Mouse (Mus musculus): ENCODE measurements around the gene Ppp2r5d. TPM values are rescaled to one million over a fixed set of nuclear protein-coding genes. Genes with fewer than 3 reads are reported as not detected.

The Ppp2r5d gene
- total and polyA plus RNA-seq, 2 experiments from 2014 or later, result 94.1 to 128 TPM

GRCm38 (mm10) chr17:46698515-46698914, 6.4 kb downstream of the Ppp2r5d start:
- no peak overlapping the region for H3K4me2 ChIP-seq (ENCODE audit: low read depth, low read length, poor library complexity, severe bottlenecking)
- no peaks in the 10 kb centered on the region for H3K9me3 ChIP-seq (ENCODE audit: low read length)
- TF ChIP-seq CTCF (IDR thresholded peaks at IDR 0.05), result no peak
- no peak for DNase-seq (ENCODE audit: low spot score)
- ATAC-seq (ENCODE audit: low FRiP score), result no peak
- H3K27me3 ChIP-seq (ENCODE audit: insufficient read depth, low read length), result no peaks in the 10 kb centered on the region
- no peak overlapping the region for H3K4me3 ChIP-seq (ENCODE audit: low read depth, low read length)
- no peak overlapping the region for H3K9ac ChIP-seq (replicated peaks; ENCODE audit: low read length, poor library complexity, severe bottlenecking)
- 90% methylated on average over 6 of the region's 6 CpGs for WGBS
- peaks cover 10% of the 10 kb centered on the region for H3K4me1 ChIP-seq (ENCODE audit: insufficient read depth, low read length)
- peaks cover 18% of the 10 kb centered on the region for H3K36me3 ChIP-seq (ENCODE audit: insufficient read depth, low read length)
- H3K27ac ChIP-seq (ENCODE audit: low read depth, low read length), result no peak overlapping the region

DNA sequence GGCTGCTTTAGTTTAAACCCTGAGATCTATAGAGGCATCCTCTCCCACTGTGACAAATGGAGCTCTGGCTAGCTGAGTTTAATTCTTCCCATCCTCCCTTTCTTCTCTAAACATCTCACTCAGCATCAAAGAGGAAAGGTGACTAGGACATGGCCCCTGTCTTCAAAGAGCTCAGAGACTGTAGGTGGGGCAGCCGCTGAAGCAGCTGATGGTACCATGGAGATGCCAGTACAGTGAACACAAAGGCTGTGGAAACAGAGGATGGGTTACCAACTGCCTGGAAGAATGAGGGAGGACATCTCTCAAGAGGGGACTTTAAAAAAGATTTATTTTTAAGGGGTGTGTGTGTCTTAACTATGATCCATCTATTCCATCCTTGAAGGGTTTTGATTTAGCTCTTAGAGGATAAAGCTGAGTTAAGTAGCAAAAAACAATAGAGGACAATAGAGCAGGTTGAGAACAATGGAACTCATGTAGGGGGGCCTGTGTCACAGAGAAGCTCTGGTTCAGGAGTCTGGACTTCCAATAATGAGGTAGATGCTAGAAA, 10.3 kb downstream of the Ppp2r5d start:
- no peak overlapping the region for H3K4me2 ChIP-seq (ENCODE audit: low read depth, low read length, poor library complexity, severe bottlenecking)
- no peaks in the 10 kb centered on the region for H3K4me1 ChIP-seq (ENCODE audit: insufficient read depth, low read length)
- no peaks in the 10 kb centered on the region for H3K27me3 ChIP-seq (ENCODE audit: insufficient read depth, low read length)
- no peak overlapping the region for H3K4me3 ChIP-seq (ENCODE audit: low read depth, low read length)
- no peak for ATAC-seq (ENCODE audit: low FRiP score)
- peaks cover 14% of the 10 kb centered on the region for H3K36me3 ChIP-seq (ENCODE audit: insufficient read depth, low read length)
- no peaks in the 10 kb centered on the region for H3K9me3 ChIP-seq (ENCODE audit: low read length)
- no peak overlapping the region for H3K27ac ChIP-seq (ENCODE audit: low read depth, low read length)
- DNase-seq (ENCODE audit: low spot score), result no peak
- 56% methylated on average over 1 of the region's 1 CpGs for WGBS
- no peak for TF ChIP-seq CTCF (IDR thresholded peaks at IDR 0.05)
- H3K9ac ChIP-seq (replicated peaks; ENCODE audit: low read length, poor library complexity, severe bottlenecking), result no peak overlapping the region

DNA sequence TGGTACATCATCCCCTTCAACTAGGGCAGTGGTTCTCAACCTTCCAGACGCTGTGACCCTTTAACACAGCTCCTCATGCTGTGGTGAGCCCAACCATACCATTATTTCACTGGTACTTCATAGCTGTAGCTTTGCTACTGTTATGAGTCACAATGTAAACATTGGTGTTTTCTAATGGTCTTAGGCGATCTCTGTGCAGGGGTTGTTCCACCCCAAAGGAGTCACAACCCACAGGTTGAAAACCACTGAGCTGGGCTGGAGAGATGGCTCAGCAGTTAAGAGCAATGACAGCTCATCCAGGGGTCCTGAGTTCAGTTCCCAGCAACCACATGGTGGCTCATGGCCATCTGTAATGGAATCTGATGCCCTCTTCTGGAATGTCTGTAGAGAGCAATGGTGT, 13.5 kb downstream of the Ppp2r5d start:
- Histone ChIP-seq H3K27me3 (ENCODE audit: insufficient read depth, low read length) (no peaks in the 10 kb centered on the region), H3K4me1 (ENCODE audit: insufficient read depth, low read length) (no peaks in the 10 kb centered on the region), H3K36me3 (ENCODE audit: insufficient read depth, low read length) (peaks cover 6% of the 10 kb centered on the region), H3K4me2 (ENCODE audit: low read depth, low read length, poor library complexity, severe bottlenecking) (no peak overlapping the region), H3K27ac (ENCODE audit: low read depth, low read length) (no peak overlapping the region), H3K4me3 (ENCODE audit: low read depth, low read length) (no peak overlapping the region), H3K9ac (replicated peaks; ENCODE audit: low read length, poor library complexity, severe bottlenecking) (no peak overlapping the region), H3K9me3 (ENCODE audit: low read length) (no peaks in the 10 kb centered on the region)
- WGBS, result 90% methylated on average over 2 of the region's 2 CpGs
- 0 out of 2 replicates have a peak, but pooled peaks have one; percentile 4 for TF ChIP-seq CTCF (IDR thresholded peaks at IDR 0.05)
- no peak for ATAC-seq (ENCODE audit: low FRiP score)
- DNase-seq (ENCODE audit: low spot score), result no peak

GRCm38 (mm10) chr17:46690665-46691064, 14.2 kb downstream of the Ppp2r5d start:
- Histone ChIP-seq H3K27ac (ENCODE audit: low read depth, low read length) (no peak overlapping the region), H3K36me3 (ENCODE audit: insufficient read depth, low read length) (peaks cover 14% of the 10 kb centered on the region), H3K4me3 (ENCODE audit: low read depth, low read length) (no peak overlapping the region), H3K4me2 (ENCODE audit: low read depth, low read length, poor library complexity, severe bottlenecking) (no peak overlapping the region), H3K27me3 (ENCODE audit: insufficient read depth, low read length) (no peaks in the 10 kb centered on the region), H3K9me3 (ENCODE audit: low read length) (no peaks in the 10 kb centered on the region), H3K4me1 (ENCODE audit: insufficient read depth, low read length) (no peaks in the 10 kb centered on the region), H3K9ac (replicated peaks; ENCODE audit: low read length, poor library complexity, severe bottlenecking) (no peak overlapping the region)
- no peak for TF ChIP-seq CTCF (IDR thresholded peaks at IDR 0.05)
- WGBS, result 94% methylated on average over 12 of the region's 12 CpGs
- DNase-seq (ENCODE audit: low spot score) (no peak), ATAC-seq (ENCODE audit: low FRiP score) (no peak)

- WGBS, result 97% methylated on average over 6 of the region's 6 CpGs
- H3K36me3 ChIP-seq (ENCODE audit: insufficient read depth, low read length), result peaks cover 41% of the 10 kb centered on the region
These were observed 19.0 kb downstream of the Ppp2r5d start for GRCm38 (mm10) chr17:46685913-46686312.

DNA sequence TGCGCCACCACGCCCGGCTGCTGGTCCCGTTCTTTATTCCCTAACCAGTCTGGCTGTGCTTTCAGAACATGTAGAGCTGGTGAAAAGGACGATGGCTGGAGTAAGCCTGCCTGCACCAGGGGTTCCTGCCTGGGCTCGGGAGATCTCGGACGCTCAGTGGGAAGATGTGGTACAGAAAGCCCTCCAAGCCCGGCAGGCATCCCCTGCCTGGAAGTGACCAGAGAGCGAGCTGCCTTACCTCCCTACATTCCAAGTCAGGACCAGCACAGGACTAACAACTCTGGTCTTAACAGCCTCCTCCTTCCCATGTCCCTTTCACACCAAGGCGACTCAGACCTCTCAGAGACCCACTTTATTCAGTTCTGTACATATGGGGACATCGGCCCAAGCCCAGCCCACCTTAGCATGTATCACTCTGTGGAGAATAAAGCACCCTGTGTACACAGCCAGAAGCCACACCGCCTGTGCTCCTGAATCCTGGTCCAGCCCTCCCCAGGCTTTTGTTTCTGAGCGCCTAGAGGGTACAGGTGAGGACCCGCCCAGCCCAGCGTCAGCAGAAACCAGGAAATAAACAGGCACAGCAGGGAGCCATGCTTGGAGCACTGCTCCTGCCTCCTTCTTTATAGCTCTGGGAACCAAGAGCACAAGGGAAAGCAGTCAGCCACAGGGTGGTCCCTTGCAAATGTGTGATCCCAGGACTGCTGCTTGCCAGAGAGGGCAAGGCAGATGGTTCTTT, 22.1 kb downstream of the Ppp2r5d start:
- 76% methylated on average over 16 of the region's 16 CpGs for WGBS
- Histone ChIP-seq H3K9ac (replicated peaks; ENCODE audit: low read length, poor library complexity, severe bottlenecking) (no peak overlapping the region), H3K36me3 (ENCODE audit: insufficient read depth, low read length) (peaks cover 44% of the 10 kb centered on the region), H3K27ac (ENCODE audit: low read depth, low read length) (no peak overlapping the region), H3K4me1 (ENCODE audit: insufficient read depth, low read length) (peaks cover 15% of the 10 kb centered on the region; the same call in 1 of the 2 replicates), H3K9me3 (ENCODE audit: low read length) (no peaks in the 10 kb centered on the region), H3K4me3 (ENCODE audit: low read depth, low read length) (no peak overlapping the region), H3K27me3 (ENCODE audit: insufficient read depth, low read length) (no peaks in the 10 kb centered on the region), H3K4me2 (ENCODE audit: low read depth, low read length, poor library complexity, severe bottlenecking) (no peak overlapping the region)
- no peak for TF ChIP-seq CTCF (IDR thresholded peaks at IDR 0.05)
- no peak for ATAC-seq (ENCODE audit: low FRiP score)
- DNase-seq (ENCODE audit: low spot score), result no peak

More at GRCm38 (mm10) chr17:46685913-46686312, 19.0 kb downstream of the Ppp2r5d start:
- Histone ChIP-seq H3K4me3 (ENCODE audit: low read depth, low read length) (no peak overlapping the region), H3K27me3 (ENCODE audit: insufficient read depth, low read length) (no peaks in the 10 kb centered on the region), H3K9ac (replicated peaks; ENCODE audit: low read length, poor library complexity, severe bottlenecking) (no peak overlapping the region), H3K27ac (ENCODE audit: low read depth, low read length) (no peak overlapping the region), H3K4me2 (ENCODE audit: low read depth, low read length, poor library complexity, severe bottlenecking) (no peak overlapping the region), H3K4me1 (ENCODE audit: insufficient read depth, low read length) (peaks cover 4% of the 10 kb centered on the region; the same call in 1 of the 2 replicates), H3K9me3 (ENCODE audit: low read length) (no peaks in the 10 kb centered on the region)
- TF ChIP-seq CTCF (IDR thresholded peaks at IDR 0.05), result no peak
- no peak for DNase-seq (ENCODE audit: low spot score)
- ATAC-seq (ENCODE audit: low FRiP score), result no peak

Measured in midbrain, postnatal 0 days (tissue).